Mouse (Mus musculus) left cerebral cortex, postnatal 10 days (tissue): ENCODE data around the gene Tsen34. TPM values are rescaled to one million over a fixed set of nuclear protein-coding genes. Genes with fewer than 3 reads are reported as not detected.

ENCODE experiments used
- DNase-seq, 2 experiments: peaks; one replicate each; pipeline ENCODE4 v3.0.0; 2021 to 2022; ENCODE audit warnings: low spot score in 2 of 2, mixed read lengths in 1 of 2; ENCODE audit errors: extremely low spot score in 1 of 2
- intact Hi-C: fragments of 180-260 bp; cut with DNase I; formaldehyde crosslinking; loops from one replicate; pipeline ENCODE4 v1.15.1; 2025
- total RNA-seq, 2 experiments: library from RNA; stranded (reverse); gene quantifications; 2 replicates each; pipeline ENCODE4 v1.2.3; 2021

The Tsen34 gene
- total RNA-seq, result 10 to 100 TPM; 85.1 to 97.4 TPM

DNA sequence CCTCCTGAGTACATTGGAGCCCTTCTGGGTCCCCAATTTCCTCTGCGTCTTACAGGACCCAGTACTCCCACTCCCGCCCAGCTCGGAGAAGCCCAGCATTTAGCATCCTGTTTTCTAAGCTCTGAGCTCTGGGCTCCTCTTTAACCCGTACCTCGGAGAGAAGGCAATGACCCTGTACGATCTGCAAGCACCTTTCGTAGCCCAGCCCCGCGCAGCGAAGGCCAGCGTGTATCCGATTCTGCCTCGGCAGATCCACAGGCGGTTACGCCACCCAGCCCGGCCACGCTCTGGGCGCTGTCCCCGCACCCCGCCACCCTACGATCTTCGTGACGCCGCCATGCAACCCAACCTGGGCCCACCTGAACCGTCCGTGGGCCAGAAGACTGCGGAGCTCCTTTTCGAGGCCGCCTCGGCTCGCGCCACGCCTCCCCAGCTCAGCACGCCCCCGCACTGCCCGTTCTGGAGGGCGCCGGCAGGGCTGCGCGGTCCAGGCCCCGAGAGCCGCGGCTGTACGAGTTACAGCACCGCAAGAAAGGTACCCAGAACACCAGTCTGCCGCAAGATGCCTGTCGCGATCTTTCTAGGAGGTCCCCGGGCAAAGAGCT, at the start of gene Tsen34:
Gene Tsen34 (plus strand): TSS at position 482 of the 605 bp plus-strand sequence.
- no peak for DNase-seq
- intact Hi-C loops, result loop anchor here (10.0 kb wide), 1 partner anchor 452 kb away; no protein-coding TSS in a partner anchor

DNA sequence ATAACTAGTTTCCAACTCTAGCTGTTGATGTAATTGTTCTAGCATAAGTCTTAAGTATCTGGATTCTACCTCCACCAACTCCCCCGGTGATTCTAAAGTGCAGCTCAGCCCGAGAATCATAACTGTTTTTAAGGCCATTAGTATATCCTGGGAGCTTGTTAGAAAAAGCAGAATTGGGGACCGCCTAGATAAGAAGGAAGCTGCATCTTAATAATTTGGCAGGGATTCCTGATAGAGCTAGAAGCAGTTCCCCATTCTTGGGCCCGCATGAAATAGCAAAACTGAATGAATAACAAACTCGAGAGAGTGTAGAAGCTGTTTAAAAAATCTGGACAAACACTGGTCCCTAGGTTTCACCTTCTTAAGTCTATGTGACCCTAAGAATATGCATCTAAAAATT, 49.3 kb upstream of the Tsen34 start:
- intact Hi-C loops, result no loop called here
- DNase-seq, result no peak

DNA sequence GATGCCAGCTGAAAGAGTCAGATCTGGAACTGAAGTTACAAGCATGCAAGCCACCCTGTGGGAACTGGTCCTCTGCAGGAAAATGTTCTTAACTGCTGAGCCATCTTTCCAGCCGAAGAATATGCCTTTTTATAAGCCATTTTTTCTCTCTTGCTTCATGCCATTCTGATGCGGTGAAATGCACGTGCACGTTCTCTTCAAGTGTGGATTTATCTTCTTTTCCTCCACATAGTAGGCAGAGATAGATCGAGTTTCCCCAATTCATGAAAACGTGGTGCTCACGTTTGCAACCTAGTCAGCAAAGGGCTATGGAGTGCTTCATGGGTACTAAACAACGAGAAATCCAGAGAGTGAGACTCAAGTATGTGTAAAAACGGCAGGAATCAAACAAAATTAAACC, 48.8 kb upstream of the Tsen34 start:
- no peak for DNase-seq
- intact Hi-C loops, result no loop called here

DNA sequence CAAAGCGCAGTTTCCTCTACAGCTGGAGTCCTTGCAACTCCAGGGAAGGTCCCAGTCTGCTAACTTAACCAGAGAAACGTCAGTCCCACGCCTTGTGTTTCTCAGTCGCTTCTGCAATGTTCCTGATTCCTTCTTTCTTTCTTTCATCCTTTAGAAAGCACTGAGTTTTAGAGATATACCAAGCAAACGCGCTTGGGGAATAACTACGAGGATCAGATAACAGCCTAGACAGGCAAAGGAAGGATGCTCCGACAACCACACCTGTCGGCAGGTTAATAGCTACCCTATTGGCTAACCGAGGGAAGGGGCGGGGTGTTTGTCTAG, 48.4 kb upstream of the Tsen34 start:
- intact Hi-C loops, result no loop called here
- DNase-seq, result peak in 1 of 2 experiments; percentile 91

DNA sequence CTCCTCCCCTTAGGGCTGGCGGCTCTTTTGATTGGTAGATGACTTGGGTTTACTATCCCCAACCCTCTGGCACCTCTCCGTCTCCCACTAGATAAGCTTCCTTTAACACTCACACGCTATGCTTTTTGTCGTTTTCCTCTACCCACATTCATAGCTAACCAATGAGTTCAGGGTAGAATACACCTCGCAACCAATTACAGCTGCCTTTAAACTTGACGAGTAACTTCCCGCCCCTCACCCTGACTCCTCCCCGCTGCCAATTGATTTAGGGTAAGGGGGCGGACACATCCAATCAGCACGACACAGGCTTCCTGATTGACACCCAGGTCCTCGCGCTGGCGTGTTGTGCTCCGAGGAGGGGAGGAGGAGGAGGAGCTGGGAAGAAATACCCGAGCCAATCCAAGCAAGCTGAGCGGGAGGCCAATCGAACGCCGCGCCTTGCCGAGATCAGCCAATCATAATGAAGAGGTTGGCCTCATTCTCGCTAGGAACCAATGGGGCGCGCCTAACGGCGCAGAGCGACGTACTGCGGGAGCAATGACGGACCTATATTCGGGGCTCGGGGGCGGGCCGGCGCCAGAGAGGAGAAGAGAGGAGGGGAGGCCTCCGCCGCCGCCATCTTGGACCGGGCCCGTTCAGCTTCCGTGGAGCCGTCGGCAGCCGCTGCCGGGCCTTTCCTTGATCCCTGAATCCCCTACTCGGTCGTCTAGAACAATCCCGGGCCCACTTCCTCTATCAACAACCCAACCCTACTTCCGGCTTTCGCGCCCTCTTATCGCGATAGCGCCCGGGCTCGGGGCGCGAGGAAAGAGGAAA, 47.8 kb upstream of the Tsen34 start, which contains the start of gene Cnot3:
Gene Cnot3 (plus strand): TSS at position 597 of the 816 bp plus-strand sequence.
- intact Hi-C loops, result no loop called here
- peak; percentile 99 for DNase-seq

DNA sequence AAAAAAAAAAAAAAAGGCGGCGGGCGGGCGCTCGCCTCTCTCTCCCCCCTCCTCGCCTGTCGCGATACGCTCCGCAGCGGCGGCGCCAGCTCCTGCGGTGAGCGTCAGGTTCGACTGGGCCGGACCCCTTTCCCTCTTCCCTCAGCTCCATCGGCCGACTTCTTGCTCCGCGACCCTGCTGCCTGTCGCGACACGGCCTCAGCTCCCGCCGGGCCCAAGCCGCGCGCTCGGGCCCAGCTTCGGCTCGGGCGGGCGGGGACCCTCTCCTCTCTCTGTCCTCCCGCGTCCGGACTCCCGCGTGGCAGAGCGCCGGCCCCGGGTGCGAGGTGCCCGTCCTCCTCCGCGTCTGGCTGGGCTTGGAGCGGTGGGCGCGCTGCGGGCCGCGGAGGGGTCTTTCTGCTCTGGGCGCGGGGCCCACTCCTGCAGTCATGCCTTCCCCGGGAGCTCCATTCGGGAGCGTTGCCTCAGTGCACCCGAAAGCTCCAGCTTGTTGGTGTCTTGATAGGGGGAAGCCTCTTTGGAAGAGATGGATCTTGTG, 47.1 kb upstream of the Tsen34 start:
- intact Hi-C loops, result no loop called here
- no peak for DNase-seq

DNA sequence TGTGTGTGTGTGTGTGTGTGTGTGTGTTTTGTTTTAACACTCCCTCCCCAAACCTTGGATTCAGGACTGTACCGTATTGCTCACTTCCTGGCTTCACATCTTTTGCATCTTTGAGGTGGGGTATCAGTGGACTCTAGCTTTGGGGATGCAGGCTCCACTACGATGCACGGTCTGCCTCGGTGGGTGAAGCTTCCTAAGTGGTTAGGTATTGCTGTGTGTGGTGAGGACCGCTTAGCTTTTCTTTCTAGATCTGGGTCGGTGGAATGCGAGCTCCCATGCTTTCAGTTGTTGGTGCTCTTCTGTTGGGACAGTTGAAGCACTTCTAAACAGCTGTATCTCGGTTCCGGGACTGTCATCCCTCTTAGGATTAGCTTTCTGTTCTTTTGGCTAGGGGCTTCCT, 46.5 kb upstream of the Tsen34 start:
- DNase-seq, result no peak
- intact Hi-C loops, result no loop called here

DNA sequence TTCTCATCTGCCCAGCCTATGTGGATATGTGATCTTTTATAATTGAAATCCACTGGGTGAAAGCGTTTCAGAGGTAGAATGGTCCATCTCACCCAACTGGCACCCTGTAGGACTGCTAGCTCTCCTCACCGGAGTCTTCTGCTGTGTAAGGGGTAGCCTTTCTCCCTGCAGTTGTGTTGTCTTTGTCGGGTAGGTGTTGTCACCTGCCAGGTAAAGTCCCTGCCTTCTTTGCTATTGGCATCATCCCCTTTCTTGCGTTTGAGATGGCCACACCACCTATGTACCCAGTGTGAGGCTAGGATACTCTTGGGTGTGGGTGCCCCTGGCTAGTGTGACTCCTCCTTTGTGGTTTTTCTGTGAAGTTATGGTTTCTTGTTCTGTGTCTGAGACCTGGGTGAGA, 46.0 kb upstream of the Tsen34 start:
- intact Hi-C loops, result no loop called here

DNA sequence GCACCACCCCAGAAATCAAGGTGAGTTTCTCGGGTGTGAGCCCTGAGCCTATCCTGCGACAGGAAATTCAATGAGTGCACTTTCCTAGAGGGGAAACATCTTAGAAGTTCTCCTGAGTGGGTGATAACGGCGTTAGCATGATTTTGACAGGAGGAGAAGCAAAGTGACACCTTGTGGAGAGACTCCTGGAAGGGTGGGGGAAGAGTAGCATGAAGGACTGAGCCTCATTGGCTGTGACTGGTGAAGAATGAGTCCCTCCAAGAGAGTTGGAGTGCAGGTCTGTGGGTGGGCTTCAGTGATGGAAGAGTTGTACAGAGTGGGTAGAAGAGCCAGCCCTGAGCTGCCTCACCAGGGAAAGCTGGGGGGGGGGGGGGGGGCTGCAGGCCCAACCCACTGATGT, 35.7 kb upstream of the Tsen34 start:
- DNase-seq, result no peak
- intact Hi-C loops, result no loop called here

More for the DNA sequence above, 46.0 kb upstream of the Tsen34 start:
- no peak for DNase-seq

DNA sequence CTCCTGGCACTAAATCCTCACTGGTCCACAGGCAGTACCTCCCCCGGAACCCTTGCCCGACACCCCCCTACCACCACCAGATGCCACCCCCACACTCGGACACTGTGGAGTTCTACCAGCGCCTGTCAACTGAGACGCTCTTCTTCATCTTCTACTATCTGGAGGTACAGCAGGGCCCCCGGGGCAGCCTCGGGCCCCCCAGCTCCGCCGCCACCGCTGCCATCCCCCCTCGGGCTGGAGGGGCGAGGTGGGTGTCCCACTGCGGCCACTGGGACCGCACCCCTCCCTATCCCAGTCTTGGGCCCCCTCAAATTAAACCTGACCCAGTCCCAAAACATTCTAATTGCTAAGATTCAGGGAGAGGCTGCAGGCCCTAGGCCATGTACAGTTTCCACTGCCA, 34.1 kb upstream of the Tsen34 start:
- intact Hi-C loops, result no loop called here
- DNase-seq, result no peak

DNA sequence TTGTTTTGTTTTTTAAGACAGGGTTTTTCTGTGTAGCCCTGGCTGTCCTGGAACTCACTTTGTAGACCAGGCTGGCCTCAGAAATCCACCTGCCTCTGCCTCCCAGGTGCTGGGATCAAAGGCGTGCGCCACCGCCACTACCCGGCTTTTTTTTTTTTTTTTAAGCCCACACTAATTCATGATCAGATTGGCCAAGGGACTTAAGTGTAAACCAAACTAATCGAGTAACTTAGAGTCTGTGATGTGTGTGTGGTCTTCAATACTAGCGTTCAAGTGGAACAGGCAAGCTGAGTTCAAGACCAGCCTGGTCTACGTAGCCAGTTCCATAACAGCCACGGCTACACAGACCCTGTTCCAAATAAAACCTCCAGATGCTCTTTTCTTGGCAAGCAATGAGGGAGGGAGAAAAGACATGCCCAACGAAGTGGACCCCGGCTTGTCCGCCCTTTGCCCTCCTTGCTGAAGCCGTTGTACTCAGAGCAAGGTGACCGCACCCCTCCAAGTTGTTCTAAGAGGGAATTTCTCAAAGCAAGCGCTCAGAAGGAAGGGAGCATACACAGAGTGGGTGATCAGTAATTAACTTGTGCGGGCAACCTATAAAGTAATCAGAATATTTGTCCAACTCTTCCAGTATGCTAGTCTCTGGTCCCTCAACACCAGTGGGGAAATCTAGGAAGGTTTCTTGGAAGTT, 28.0 kb upstream of the Tsen34 start:
- no peak for DNase-seq
- intact Hi-C loops, result no loop called here

DNA sequence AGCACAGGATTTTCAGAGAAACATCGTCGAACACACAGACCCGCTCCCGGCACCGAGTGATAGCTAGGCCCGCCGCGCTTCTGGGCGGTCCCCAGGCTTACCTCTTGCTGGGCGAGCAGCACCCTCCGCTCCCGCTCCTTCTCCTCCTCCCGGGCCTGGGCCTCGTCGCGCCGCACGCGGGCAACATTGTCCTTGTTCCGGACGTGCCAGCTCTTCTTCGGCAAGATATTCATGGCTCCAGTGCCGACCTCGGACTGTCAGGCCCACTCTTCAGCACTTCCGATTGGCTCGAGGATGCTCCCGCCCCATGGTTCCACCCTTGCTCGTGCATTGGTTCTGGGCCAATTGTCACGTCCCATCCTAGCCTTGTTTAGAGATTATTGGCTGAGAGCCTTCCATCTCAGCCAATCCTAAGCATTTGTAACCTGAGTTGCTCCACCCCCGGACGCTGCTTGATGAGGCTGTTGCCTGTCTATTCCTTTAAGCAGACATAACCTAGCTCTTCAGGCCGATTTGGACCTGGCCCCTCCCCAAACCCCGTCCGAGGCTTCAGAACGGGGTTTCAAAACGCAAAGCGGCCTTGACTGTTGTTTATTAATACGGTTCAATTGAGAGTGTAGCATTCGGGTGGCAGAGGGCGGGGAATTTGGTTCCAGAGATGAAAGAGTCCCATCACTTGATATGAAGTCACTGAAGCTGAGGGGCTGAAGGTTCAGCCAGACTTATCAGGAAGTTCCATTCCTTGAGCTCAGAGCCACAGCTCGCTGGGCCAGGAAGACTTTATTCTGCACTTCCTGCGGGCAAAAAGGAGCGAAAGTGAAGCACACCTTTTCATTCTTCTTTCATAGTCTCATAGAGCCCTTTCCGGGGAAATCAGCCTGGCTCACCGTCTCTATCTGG, 27.2 kb upstream of the Tsen34 start, which contains the start of gene Leng1:
Gene Leng1 (minus strand): TSS at position 626 of the 900 bp plus-strand sequence.
- intact Hi-C loops, result no loop called here

DNA sequence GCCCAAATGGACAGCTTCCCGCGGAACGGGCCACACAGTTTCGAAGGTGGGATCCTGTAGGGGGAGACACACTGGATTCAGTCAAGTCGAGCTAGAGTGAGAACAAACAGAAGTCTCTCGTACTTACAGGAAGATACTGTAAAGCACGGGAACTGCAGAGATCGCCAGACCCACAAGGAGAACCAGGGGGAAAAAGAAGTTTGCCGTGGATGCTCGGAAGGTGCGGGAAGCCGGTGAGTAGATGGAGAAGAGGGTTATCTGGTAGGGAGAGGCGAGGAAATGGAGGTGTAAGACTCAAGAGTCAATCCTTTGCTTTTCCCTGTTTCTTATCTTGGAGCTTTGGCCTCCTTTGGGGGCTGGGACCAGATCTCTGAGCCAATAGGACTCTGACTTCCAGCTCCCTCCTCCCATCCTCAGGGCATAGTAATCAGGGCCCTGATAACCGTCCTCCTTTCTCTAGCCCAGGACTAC, 25.7 kb upstream of the Tsen34 start:
- intact Hi-C loops, result no loop called here

More for the DNA sequence above, 27.2 kb upstream of the Tsen34 start, which contains the start of gene Leng1:
- DNase-seq, result peak; percentile 97 to 98

DNA sequence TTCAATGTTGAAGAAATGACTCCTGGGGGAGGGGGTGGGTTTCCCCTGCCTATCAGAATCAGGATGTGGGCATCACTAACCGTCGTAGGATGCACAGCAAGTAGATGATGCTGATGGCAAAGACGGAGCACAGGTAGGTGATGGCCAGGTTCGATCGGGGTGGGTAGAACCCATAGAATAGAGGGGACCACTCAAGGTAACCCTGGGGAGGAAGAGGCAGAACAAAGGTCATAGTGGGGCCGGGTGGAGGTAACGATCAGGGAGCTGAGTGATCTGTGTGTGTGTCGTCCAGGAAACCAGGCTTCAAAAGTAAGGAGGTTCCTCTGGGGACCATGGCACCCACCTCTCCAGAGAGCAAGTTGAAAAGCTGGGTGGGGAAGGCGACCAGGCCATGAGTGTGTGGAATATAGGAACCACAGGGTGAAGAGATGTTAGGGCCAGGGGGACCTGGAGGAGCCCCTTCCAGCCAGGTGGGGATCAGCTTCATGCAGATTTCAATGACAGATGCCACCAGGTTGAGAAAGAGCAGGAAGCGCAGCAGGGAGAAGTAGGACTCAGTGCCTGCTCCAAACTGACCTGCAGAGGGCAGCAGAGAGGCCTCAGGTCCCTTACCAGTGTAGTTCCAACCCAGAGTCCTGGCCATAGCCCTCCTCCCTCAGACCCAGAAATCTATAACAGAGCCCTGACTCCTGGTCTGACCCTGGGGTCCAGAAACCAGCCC, 18.0 kb upstream of the Tsen34 start:
- intact Hi-C loops, result loop anchor here (5.0 kb wide), 1 partner anchor 798 kb away; no protein-coding TSS in a partner anchor
- DNase-seq, result peak; percentile 71 to 90

More for the DNA sequence above, 25.7 kb upstream of the Tsen34 start:
- DNase-seq, result no peak

DNA sequence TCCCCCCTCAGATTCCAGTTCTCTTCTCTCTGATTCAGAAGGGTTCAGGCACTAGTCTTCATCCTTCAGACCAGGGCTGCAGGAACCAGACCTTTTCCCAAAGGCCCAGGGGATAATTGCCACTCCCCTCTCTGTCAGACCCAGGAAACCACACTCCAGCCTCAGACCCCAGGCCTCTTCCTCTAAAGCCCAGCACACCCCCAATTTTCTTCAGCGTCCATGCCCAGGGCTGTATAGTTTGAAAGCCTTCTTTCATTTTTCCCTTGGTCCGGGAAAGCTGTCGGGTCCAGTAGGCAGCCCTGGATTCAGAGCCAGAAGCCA, 17.5 kb upstream of the Tsen34 start:
- DNase-seq, result no peak
- intact Hi-C loops, result loop anchor here (5.0 kb wide), 1 partner anchor 797 kb away; no protein-coding TSS in a partner anchor

DNA sequence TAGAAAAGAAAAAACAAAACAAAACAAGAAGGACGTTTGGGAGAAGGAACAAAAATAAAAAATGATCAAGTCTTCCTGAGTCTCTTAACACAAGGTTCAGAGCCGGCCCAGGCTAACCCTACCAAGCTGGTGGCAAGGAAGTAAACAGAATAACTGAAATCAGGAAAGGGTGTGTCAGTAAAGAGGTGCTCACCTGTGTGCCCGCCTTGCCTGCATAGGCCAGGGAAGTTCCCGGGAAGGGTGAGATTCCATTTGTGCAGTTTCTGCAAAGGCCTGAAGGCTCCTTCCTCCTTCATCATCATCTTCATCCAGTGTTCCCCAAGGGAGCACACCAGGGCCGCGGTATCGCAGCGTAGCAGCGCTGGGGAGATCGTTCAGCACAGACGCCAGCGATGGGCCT, 16.3 kb upstream of the Tsen34 start:
- DNase-seq, result no peak

DNA sequence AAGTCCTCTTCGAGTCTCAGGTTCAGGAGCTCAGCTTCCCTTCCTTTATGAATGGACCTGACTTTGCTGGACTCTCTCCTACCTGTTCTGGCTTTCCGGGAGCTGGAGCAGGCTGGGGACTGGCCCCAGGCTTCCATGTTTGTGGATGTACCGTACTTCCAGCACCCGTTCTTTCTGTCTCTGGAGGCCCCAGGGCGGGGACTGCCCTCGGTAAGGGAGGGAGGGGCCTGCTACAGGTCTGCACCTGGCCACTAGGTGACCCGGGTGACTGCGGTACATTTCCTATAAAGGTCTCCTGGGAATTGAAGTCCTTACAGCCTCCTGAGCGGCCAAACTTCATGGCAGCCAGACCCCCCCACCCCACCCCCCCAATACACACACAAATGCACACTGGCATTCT, 15.3 kb upstream of the Tsen34 start, which contains the start of gene Tmc4:
Gene Tmc4 (minus strand): TSS at position 212 of the 400 bp plus-strand sequence.
- intact Hi-C loops, result loop anchor here (5.0 kb wide), 1 partner anchor 795 kb away; no protein-coding TSS in a partner anchor
- no peak for DNase-seq

More for the DNA sequence above, 16.3 kb upstream of the Tsen34 start:
- intact Hi-C loops, result loop anchor here (5.0 kb wide), 1 partner anchor 796 kb away; no protein-coding TSS in a partner anchor
